Mouse (Mus musculus) fibroblast of lung, adult 2 months (primary cell): ENCODE results near the gene Ap4e1.

Source experiments
- DNase-seq: peaks from one replicate; pipeline ENCODE4 v3.0.0-alpha.2; 2011; ENCODE audit warnings: low read depth

Ap4e1 gene

DNA sequence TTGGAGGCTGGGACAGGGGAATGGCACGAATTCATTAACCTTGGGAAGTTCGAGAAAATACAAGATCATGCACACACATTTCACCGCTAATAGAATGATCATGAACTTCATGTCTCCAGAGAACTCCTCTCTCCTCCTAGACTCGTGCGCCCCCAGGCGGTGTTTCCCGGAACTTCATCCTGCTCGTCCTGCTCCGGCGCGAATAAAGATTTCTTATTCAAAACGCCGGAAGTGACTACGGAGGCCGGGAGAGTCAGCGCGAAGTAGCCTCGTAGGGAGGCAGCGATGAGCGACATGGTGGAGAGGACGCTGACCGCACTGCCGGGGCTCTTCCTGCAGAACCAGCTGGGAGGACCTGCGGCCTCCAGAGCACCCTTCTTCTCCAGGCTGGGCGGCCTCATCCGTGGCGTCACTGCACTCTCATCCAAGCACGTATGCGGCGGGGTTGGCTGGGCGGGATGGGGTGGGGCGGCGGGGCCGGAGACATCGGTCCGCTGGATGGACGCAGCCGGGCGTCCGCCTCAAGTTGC is at the start of gene Ap4e1:
TSS of gene Ap4e1 (plus strand) at position 249 of the 530 bp plus-strand sequence.
- peak; percentile 79 for DNase-seq

DNA sequence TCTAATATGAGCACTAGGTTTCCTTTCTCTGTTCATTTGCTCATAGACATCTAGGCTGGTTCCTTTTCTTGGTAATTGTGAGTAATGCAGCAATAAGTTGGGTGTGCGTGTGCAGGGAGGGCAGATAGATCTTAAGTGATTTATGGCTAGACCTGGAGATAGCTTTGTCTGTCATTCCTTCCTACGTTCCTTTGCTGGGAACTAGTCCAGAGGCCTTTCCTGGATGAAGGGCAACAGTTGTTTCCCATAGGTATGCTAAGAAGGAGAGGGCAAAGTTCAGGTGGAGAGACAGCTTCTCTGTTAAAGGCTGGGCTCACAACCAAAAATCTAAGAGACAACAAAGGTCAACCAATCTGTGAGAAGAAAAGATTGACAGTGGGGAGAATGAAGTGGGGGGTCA is 46.8 kb upstream of the Ap4e1 start:
- no peak for DNase-seq

DNA sequence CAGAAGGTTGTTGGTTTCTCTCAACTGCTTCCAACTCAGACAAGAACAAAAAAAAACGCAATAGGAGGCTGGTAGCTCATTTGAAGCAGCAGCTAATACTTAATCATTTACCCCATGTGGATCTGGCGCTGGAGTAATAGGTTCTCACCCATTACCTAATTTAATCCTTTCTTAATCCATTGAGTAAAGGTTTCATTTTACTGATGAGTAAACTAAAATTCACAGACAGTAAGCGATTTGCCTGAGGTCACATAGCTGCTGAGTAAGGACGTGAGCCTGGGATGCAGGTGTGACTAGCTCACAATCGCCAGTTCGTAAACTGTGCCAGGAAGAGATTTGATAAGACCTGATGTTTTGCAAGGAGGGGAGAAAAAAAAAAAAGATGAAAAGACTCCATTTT is 31.1 kb upstream of the Ap4e1 start:
- no peak for DNase-seq

DNA sequence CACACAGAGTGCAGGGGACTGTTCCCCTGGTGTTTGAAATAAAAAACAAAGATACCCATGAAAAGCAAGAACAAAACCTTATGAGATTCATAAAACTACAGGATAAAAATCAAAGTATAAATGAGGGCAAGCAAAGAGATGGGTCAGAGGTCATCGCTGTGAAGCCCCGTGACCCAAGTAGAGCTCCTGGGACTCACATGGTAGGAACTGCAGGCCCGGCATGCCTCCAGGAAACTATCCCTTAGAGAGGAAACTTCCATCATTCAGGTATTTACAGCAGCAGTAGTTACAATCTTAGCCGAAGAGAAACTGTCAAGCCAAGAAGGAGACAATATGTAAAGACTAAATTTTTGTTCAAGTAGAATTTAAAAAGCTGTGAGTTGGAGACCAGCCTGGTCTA is 25.3 kb upstream of the Ap4e1 start:
- no peak for DNase-seq

DNA sequence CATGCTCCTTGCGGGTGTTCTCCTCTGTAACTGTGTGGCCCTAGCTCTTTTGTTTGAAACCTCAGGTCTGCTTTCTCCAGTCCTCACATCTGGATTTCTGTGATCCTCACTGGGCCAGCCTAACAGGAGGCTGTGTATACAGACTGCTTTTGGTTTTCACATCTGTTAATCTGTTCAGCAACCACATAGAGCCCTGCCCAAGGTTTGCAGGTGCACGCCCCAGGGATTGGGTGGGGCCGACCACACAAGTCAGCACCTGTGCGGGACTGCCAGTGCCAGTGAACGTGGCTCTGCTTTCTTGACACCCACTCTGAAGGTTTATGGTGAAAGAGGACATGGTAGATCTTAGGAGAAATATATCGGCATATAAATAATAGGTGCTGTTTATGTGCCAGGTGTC is 18.6 kb upstream of the Ap4e1 start:
- no peak for DNase-seq

DNA sequence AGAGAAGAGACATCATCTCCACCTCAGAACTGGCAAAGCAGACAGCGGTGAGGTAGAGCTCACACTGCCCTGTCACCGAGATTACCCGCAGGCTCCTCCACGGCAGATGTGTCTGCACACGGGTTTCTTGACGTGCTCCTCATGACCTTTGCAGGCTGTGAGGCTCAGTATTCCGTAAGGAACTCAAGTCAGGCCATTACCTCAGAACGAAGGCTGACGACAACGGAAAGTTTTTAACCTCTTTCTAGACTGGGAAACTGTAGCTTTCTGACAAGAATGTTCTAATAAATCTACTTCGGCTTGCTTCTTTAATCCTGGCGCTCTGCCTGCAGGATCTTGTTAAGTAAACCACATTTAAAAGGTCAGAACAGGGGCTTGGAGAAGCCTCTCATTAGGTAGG is 15.8 kb upstream of the Ap4e1 start:
- DNase-seq, result no peak

DNA sequence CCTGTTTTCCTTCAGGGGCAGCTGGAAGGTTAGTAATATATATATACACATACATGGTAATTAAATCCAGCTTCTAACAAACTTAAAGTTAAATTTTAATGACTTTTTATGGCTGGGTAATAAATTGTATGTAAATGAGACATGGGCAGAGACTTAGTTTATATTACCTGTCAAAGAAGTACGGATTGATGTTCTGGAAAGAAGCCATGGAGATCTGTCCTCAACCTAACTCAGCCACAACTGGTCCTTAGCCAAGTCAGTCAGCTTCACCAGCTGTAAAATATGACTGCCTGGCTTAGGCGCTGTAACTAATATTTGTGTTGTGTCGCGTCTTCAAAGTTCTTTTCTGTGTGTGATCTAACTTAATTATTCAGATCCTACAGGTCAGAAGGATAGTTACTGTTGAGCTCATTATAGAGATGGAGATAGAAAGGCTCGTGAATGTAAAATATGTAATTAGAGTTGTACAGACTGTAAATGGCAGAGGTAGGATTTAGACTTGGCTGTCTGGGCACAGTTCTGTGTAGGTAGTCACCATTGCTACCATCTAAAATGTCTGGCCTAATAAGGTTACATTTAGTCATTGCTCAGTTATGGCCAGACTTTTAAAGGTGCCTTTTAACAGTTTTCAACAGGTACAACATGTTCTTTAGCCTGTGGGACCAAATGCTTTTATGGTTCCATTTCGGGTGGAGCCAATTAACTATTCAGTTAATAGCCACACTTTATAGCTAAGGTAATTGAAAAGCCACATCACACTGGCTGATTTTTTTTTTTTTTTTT is 13.9 kb upstream of the Ap4e1 start:
- DNase-seq, result no peak

DNA sequence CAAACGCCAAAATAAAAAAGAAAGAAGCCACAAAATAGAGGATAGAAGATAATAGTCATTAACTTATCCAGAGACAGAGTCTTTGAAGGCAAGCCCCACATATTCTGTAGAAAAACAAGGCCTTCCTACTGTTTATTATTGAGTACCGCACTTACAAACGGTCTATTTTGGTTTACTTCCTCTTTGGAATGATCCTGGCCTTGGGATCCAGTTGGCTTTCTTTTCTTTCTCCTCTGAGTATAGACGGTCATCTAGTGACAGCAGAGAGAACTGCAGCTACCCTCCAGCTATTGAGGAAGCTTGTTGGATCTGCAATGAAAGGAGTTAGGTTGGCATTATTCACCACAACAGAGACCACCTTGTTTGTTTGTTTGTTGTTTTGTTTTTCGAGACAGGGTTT is 11.8 kb upstream of the Ap4e1 start:
- DNase-seq, result no peak

DNA sequence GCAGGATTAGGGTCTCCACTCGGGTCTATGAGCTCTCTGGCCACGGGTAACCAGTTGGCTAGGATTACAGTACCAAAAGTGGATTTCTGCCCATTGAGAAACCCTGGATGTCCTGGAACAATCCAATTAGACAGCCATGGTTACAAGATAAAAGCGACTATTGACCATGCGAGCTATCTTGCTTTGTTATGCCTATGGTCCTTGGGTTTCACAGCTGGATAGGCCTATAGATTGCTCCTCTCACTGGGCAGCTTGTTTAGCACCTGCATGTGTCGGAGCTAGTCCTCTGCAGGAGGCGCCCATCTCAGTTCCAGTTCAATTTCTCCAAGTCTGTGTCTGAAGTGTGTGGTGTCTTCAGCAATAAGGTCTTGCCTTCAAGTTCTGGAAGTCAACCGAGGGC is 10.3 kb upstream of the Ap4e1 start:
- DNase-seq, result no peak

DNA sequence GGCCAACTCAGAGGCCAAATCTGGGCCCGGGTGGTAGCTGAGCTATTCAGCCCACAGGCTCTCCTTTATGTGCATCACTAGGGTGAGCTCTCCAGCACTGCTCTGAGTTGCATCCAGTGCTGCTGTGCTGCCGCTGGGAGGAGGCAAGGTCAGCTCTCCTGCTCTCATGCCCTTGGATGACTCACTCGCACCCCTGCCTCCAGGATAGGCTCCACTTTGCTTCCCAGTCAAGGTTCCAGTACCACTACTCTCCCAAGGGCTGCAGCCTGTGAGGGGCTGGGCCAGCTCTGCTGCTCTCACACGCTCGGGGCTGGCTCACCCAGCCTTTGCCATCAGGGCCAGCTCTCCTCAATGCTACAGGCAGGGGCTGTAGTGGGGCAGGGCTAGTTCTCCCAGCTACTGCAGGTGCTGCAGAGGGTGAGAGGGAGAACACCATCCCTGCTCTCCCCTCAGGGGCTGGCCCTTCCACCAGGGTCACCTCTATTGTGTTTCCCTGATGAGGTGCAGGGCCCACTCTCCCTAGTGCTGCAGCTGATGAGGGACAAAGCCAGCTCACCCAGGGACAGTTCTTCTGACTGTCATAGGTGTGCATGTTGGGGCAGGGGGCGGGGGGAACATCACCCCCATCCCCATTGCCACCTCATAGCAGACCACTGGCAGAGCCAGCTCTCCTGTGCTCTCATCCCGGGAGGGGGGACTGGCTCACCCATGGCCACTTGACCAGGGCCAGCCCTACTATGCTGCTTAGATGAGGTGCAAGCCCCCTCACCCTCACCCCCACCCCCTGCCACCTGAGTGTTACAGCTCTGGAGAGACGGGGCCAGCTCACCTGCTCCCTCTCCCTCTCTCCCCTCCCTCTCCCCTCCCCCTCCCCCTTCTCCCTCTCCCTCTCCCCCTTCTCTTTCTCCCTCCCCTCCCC is 7.9 kb upstream of the Ap4e1 start:
- no peak for DNase-seq

DNA sequence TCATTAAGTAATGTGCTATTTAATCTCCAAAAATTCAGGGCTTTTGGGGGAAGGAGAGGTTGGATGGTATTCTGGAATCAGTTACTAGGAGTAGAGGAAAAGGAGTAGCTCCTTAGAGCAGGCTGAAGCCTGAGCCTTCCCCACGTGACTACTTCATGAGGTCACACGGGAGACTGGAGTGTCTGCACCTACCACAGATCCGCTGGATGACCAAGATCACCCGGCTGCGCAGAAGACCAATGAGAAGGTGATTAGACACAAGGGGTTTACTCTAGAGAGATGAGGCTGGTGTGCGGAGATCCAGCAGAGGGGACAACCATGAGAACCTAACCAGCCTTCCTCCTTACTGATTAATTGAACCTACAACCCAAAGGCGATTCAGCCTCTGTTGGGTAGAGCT is 4.5 kb upstream of the Ap4e1 start:
- DNase-seq, result no peak

DNA sequence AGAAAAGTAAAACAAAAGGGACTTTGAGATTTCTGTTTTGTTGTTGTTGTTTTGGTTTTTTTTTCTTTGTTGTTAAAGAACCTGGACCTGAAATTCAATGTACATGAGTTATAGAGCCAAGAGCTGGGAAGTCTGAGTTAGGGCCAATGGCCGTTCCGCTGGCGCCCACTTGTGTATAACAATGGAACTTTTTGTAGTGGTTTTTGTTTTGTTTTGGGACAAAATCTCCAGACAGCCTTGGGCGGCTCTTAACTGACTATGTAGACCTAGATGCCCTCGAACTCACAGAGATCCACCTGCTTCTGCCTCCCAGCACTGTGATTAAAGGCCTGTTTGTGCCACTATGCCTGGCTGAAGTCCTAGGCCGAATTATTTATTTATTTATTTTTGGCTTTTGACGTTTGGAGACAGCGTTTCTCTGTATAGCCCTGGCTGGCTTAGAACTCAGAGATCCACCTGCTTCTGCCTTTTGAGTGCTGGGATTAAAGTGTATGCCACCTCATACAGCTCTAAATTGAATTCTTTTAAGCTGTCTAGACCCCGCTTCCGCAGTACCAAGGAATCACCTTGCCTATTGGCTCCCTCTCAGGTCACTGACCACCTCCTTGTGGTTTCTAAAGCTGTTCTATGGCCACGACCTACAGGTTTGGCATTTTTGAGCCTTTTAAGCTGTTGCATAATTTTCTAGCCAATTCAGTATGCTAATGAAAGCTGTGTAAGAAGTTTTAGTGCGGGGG is 1.7 kb upstream of the Ap4e1 start:
- DNase-seq, result no peak

DNA sequence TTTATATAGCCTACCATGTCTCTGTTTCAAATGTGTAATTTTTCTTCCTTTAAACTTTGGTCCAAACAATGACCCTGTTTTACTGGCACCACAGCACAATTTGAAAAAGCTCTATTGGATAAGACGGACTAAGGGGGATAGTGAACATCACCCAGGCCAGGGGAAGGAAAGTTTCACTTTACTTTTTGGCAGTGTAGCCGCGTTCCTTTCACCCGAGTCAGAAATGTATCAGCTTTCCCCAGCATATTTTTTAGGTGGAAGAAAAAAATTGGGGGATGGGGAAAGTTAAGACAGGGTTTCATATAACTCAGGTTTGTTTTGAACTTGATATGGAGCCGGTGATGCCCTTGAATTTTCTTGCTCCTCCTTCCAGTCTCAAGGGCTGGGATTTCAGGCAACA is 1.0 kb upstream of the Ap4e1 start:
- peak; percentile 68 for DNase-seq

DNA sequence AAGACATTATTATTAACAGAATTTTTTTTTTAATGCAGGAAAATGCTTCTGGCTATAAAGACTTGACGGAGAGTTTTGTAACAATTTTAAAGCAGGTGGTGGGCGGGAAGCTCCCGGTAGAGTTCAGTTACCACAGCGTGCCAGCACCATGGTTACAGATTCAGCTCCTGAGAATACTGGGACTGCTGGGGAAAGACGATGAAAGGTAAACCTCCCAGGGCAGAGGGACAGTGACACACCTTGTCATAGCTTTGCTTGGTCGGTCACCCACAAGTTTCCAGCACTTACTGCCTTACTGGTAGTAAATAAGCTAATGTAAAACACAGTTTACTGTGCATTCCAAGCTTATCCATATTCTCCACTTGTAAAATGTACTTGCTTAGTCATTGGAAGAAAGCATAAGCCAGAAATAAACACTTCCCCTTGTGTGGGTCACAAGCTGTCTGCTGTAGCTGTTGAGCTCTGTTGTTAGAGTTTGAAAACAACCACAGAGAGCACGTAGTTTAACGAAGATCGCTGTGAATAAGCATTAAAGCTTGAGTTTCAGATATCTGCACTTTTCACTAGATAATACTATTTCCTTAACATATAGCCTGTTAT is 26.6 kb downstream of the Ap4e1 start:
- DNase-seq, result no peak

DNA sequence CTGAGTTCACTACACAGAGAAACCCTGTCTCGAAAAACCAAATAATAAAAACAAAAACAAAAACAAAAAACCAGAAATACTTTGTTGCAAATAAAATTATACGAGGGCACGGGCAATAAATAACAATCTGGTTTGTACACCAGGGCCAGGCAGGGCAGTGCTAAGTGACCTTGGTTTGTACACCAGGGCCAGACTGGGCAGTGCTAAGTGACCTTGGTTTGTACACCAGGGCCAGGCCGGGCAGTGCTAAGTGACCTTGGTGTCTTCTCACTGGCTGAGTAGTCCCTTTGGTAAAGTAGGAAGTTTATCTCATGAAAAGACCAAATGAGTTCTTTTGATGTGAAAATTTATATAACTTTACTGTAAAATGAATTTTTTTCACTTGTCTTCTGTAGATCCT is 28.8 kb downstream of the Ap4e1 start:
- no peak for DNase-seq

DNA sequence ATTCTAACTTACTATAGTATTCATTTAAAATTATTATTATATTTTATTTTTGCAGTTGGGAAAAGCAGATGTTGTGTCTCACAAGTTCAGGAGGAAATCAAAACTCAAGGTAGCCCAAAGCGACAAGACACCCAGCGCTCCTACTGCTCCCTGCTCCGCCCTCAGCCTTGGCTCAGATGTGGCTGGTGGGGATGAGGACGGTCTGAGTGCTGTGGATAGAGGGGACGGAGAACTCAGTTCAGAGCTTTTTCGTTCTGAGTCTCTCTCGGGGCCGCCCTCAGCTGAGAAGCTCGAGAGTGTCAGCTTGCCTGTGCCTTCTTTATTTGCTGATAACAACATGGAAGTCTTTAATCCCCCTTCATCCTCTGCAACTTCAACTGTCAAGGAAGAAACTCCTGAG is 53.0 kb downstream of the Ap4e1 start:
- DNase-seq, result no peak

DNA sequence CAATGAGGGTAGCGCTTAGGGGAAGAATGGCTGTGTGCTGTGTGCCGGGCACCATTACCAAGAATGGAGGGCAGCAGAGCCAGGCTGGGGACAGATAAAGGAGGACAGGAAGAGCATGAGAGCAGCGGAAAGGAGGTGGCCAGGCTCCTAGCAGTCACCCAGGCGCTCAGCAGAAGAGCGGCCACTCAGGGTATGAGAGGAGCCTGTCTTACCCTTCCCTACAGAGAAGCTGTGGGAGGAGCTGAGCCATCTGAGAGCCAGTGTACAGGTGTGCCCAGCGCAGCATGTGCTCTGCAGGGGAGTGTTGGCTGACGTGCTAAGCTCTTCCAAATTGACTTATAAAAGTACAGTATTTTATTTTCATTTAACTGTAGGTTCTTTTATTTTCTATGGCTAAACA is 60.3 kb downstream of the Ap4e1 start:
- no peak for DNase-seq

DNA sequence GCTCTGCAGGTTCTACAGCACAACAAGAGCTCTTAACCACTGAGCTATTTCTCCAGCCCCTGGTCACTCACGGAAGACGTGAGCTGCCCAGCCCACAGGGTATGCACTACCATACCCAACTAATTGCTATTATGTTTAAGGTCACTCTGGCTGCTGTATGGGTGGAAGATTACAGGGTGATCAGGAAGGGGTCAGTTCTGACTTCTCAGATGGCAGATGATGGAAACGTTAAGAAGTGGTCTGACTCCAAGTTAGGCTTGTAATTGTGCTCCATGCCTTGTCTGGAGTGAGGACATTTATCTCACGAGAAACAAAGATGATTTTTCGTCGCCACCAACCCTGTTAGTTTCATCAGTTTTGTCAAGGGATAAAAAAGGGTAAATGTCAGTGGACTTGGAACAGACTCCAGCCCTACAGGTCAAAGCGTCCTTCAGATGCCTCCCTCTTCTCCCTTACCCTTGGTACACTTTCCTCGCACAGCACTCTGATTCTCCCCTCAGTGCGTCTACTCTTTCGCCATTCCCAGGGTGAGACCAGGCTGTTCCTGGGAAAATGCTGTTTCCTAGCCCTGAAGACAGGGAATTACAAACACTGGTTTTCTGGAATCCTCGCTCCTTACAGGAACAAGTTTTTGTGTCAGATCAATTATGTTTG is 61.4 kb downstream of the Ap4e1 start:
- no peak for DNase-seq

DNA sequence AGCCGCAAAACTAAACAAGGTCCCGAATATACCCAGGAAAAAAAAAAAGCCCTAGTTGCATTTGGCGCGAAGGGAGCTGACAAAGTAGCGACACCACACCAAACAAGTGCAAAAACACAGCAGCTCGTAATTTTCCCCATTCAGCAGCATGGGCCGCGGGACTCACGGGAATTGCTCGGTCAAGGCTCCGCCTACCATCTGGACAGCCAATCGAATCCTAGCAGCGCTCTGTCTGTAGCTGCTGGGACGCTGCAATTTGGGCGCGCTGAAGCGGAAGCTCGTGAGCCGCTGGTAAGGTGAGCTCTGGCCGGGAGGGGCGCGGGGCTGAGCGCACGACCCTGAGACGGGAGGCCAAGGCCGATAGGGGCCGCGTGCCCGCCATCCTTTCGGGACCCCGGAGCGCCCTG is 61.9 kb downstream of the Ap4e1 start, which contains the start of gene Blvra:
TSS of gene Blvra (plus strand) at position 231 of the 407 bp plus-strand sequence.
- peak; percentile 77 for DNase-seq

DNA sequence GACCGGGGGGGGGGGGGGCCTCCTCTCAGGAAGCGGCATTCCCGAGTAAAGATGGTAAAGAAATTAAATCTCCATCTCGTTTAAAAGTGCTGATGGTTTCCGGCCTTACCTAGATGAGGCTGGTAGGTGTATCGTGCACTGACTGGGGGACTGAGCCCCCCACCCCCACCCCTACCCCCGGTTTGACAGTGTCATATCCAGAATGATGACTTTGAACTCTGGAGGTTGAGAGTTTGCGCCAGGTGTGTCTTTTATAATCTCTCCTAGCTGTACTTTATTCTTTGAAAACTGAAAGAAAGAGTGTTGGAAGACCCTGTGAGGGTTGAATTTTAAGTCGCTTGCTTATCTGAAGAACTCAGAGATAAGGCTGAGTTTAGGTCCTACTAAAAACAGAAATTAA is 62.4 kb downstream of the Ap4e1 start:
- no peak for DNase-seq

DNA sequence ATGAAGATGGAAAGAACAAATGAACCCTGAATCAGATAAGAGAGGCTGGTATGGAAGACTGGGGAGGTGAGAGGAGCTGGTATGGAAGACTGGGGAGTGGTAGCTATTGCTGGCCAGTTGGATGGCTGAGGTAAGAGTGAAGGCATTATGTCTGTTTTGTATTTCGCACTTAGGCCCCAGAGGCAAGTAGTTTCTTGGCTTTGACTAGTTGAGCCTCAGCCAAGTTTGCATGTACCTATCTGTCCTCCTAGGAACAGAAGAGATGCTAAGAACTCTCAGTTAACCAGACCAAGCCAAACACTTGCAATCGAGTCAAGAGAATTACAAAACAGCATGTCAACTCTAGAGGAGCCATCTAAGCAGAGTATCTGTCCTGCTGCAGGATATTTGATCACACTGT is 65.6 kb downstream of the Ap4e1 start:
- no peak for DNase-seq
